Mouse (Mus musculus) ovary, postnatal 14 days (tissue): ENCODE data around the gene Gna13.

ENCODE experiments used
- DNase-seq: peaks from one replicate; pipeline ENCODE4 v3.0.0; 2022; ENCODE audit warnings: low spot score

Gene Gna13

DNA sequence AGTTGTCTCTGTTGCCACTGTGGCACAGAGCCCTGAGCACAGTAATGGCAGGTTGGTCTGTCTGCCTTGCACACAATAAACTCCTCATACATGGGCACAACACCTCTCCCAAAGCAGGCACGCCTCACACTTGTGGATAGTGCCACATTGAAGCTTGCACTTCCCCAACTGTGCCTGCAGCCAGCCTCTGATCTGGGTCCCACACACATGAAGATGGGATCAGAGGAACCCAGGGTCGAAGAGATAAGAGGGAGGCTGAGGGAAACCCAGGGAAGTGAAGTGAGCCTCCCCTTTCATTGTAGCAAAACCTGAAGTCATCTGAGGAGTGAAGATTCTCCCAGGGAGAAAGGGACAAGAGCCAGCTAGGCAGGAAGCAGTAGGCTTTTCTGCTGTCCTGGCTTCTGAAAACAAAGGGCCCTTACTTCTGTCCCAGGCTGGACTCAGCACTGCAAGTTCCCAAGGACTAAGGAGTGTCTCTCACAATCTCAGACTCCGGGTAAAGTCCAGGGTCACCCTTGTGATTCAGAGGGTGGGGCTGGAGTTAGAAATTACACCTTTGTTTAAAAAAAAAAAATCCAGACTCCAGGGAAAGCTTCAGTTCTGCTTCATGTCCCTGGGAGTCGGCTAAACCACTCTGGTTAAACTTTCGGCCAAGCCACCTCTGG, 12.8 kb upstream of the Gna13 start:
- DNase-seq = no peak

DNA sequence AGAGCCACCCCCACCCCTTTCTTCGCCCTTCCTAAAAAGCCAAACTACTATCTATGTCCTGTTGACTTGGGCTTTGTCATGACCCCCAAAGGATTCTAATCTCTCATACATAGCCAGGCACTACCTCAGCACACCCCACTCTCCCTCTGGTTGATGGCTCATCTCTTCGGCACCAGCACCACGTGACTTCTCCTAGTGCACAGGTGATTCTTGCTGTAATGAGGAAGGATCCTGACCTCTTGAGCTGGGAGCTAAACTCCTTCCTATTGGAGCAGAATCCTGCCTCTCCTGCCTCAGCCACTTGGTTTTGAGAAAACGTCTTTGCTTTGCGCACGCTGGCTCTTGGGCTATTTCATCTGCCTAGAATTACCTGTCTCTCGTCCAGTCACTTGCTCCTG, 12.3 kb upstream of the Gna13 start:
- DNase-seq = no peak

GRCm38 (mm10) chr11:109351489-109351888, 11.1 kb upstream of the Gna13 start:
- no peak for DNase-seq

DNA sequence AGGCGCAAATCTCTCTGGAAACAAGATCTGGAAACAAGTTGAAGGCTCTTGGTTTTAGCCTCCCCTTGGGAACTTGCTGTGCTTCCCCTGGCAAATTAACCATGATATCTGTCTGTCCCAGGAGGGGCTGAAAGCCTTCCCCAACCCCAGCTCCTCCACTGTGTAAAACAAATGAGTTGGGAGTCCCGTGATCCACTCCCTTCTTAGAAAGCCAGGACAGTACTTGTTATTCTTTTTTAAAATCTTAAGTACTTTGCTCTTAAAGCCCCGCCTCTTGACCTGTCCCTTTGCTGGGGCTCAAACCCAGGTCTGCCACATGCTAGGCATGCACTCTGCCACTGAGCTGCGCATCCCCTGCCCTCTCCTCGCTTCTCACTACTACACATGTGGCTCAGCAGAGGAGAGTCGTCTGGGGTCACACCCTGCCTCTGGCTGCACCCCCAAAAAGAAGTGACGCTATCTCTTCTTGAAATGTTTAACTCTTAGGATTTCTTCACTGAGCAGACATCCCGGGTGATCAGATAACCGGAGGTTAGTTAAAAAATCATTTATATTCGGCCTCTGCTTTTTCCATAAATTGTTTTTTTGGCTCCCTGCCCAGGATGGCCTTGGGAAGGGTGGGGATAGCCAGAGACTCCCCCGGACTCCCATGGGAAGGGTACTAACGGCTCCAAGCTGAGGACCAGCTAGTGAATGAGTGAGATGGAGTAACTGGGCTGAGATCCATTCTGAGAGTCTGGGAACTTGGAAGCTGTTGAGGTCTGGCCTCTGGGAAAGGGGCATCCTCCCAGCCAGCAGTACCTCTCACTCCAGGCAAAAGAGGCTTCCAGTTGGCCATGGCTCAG, 9.0 kb upstream of the Gna13 start:
- DNase-seq = peak; percentile 46

DNA sequence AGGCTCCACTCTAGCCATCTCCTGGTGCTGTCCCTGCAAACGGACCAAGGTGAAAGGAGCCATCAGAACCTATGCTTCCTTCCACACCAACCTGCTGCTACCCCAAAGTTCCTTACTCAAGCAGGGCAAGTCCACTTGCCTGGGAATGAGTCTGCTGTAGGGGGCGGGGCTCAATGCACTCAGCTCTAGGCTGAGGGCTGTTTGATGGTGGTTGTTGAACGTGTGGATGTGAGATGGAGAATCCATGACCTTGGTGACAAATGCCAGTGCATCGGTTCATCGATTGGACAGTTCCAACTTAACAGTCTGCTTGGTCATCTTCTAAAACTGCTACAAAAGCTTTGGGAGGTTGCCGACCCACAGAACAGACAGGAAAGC, 8.4 kb upstream of the Gna13 start:
- no peak for DNase-seq

DNA sequence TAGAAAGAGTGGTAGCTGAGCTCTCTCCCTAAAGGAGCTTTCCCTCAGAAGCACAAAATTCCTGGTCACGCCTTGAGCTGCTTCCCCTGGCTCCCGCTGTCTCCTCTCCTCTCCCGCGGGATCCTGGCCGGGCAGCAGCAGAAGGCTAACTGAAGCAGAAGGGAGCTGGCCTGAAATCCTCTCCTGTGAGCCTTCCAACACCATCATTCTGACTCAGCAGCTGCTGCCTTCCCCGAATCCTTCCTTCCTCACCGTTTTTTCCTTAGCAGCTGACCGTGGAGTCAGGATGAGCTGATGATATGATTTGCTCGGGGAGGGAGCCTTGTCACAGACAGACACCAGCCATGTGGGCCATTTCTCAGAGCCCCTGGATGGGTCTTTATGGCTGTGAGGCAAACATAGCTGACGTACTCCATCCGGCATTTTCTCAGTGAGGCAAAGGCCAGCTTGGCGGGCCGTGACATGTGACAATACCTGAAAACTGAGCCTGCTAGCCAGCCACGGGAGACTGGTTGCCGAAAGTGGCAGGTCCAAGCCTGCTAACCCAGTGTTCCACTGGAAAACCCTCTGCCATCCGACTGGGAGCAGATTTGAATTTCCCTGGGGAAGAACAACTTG, 6.8 kb upstream of the Gna13 start:
- no peak for DNase-seq

GRCm38 (mm10) chr11:109357171-109357570, 5.5 kb upstream of the Gna13 start:
- DNase-seq = no peak

DNA sequence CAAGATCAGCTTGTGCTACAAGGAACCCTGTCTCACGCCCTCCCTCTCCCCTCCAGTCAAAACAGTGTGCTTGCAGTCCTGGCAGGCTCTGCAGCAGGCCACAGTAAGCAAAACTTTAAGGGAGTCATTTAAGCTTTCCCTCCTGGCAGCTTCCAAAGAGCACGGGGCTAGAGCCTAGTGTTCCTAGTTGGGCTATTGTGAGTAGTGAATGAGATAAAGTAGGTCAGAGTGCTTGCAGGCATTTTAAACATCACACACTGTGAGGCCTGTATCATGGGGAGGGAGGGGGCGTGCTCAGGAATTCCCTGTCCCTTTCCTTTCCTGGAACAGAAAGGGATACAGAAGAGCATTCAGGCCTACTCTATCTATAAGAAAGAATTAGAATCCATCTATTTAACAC, 4.1 kb upstream of the Gna13 start:
- no peak for DNase-seq

GRCm38 (mm10) chr11:109359043-109359752, 3.4 kb upstream of the Gna13 start:
- DNase-seq = no peak

DNA sequence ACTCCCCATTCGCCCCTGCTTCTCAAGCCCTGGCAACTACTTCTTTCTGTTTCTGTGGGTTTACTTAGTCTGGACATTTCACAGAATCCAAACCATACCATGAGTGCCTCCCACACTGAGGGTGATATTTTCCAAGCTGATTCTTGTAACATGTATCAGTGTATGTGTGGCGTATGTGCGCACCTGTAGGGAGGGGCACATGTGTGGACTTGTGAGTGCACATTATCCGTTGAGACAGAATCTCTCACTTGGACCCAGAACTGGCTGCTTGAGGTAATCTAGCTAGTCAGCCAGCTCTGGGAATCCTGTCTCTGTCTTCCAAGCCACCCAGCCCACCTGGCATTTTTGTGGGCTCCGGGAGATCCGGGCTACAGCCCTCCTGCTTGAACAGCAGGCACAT, 2.5 kb upstream of the Gna13 start:
- DNase-seq = no peak

GRCm38 (mm10) chr11:109360581-109361040, 2.0 kb upstream of the Gna13 start:
- no peak for DNase-seq

GRCm38 (mm10) chr11:109361241-109361630, 1.4 kb upstream of the Gna13 start:
- no peak for DNase-seq

DNA sequence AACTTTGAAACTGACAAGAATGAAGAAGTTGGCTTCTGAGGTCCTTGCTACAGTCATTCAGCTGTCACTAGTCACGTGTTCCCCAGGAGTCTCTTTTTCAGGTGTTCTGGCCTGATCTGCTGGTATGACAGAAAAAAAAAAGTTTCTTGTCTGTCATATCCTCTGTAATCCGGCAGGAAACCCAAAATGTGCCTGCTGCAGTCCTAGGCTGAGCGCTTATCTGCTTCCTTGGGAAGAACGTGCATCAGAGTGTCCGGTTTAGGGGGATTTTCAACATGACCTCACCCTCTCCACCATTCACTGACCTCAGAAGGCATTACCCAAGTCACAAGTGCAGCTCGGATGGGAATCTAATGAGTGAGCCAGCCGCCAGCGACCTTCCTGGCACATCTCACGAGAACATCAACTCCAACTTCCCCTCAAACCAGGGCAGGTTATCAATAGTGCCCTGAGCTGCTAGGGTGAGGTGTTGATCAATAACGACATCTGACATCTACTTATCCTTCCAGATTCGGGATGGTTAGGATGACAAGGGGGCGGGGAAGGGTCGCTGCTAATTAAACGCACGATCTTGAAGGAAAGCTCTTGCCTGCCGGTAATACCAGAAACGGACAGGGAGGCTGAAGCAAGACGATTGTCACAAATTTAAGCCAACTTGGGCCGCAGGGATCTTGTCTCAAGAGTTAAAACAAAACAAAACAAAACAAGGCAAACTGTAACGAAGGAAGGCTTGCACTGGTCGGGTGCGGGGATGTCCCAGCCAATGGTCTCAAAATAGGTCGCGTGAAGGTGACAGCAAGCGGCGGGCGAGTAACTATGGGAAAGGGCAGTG, 784 bp upstream of the Gna13 start:
- DNase-seq = no peak

DNA sequence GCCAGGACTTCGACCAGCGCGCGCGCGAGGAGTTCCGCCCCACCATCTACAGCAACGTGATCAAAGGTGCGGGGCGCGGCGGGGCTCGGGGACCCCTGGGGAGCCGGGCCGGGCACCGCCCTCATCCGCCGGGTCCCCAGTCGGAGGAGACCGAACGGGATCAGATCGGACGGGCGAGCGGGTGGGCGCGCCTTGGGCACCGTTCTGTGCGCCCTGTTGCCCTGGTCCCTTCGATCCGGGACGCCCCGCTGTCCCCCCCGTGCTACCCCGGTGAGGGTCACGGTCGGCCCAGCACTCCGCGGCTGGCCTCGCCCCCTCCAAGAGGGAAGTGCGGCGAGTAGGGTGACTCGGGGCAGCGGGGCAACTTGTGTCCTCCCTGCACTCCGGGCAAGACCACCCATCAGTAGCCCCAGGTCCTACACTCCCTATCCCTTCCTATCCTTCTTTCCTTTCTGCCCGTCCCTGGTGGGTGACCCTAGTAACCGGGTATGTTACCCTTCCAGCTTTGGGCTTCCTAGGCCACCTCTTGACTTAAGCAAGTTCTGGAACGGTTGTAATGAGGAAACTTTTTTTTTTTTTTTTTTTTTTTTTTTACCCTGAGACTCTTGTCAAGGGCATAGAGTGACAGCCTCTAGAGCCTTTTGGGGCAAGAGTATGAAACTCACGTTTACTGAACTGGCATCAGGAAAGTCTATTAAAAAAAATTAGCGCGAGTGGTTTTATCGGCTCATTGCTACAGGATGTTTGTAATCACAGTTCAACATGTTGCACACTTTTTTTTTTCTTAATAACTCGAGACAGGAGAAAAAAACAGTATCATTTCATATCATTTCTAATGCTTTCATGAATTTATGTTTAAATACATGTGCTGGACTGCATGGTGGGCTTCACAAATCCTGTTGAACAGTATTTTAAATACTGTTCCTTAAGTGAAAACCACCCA, 831 bp downstream of the Gna13 start:
- DNase-seq = no peak

GRCm38 (mm10) chr11:109364337-109364736, 1.7 kb downstream of the Gna13 start:
- no peak for DNase-seq

DNA sequence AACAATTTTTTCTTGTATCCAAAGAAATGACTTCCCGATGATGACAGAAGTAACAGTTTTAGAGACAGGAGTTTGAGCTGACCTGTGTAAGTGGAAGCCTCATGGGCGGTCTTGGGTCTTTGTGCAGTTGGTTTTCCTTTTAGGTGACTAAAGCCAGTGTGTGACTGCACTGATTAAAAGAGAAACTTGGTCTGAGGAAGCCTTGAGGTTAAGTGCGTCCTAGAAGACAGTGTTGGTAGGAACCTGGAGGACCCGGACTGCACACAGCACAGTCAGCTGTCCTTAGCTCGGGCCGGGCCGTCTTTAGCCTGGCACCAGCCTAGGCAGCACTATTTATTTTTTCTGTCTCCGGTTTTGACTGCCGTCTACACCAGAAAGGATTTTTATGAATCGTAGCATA, 2.2 kb downstream of the Gna13 start:
- no peak for DNase-seq

DNA sequence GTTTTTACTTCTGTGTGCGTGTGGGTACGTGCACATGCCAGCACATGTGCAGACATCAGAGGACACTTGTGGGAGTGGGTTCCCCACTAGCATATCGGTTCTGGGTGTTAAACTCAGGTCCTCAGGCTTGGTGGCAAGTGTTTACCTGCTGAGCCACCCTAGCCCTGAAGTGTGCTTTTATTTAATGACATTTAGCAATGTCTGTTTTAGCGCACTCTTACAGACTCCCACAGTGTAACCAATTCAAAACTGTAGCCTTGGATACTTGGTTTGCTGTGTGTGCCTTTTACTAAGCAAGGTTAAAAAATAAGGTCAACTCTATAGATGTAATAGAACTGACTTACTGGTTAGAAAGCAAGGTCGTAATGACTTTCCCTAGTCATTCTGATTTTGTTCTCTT, 3.2 kb downstream of the Gna13 start:
- DNase-seq = no peak

DNA sequence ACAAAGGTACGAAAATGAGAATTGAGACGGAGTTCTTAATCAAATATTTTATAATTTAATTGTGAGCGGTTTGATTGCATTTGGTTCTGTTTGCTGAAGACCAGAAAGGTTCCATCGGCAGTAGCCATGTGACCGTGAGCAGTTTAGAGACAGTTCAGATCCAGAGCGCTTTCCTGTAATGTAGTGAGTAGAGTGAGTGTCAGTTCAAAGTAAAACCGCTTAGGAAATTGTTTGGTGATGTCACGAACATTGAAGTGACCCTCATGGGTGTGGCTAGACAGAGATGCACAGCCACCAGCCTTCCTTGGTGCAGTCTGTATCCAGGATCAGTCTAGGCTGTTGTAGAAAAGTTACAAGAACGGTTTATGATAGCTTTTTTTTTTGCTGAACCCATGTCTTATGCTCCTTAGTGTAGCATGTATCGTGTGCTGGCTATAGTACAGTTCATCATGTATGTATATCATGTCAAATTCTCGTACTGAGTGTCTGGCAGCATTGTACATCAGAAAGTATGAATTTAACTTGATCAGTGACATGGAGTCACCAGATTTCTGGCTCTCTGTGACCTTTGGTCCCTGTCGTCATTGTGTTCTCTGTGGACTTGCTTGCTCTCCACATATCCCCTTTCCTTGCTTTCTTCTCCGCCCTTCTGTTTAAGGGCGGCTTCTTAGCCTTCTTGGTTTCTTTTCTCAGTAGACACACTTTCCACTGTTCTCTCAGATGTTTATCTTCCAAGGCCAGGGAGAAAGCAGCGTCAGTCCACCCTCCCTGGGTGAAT, 4.4 kb downstream of the Gna13 start:
- DNase-seq = no peak

GRCm38 (mm10) chr11:109369026-109369637, 6.5 kb downstream of the Gna13 start:
- DNase-seq = no peak
